Mouse (Mus musculus) ES-Bruce4 (cell line): ENCODE data around the gene Txndc11.

Source experiments
- CTCF ChIP-seq: IDR thresholded peaks from one replicate; pipeline ENCODE4 v1.8.1; 2011; ENCODE audit warnings: low read depth, low read length
- POLR2A ChIP-seq: IDR thresholded peaks from one replicate; pipeline ENCODE4 v1.8.1; 2011; ENCODE audit warnings: low read length; ENCODE audit not compliant: insufficient read depth

GRCm38 (mm10) chr16:11073060-11073459, 61.4 kb downstream of the Txndc11 start:
- no peak for TF ChIP-seq CTCF
- no peak for TF ChIP-seq POLR2A
